14 mouse cellular contexts compared by ENCODE assay signal in genomic region chr1:163618132-163618531, GRCm38 (mm10).
DNase-seq lines count a peak whose midpoint lies in the region; ATAC-seq lines count a peak whose summit lies in the region.
"Had no signal": no experiment of that assay in that cellular context is flagged by ENCODE, and none has a peak within 500 bp of the region (broad histone marks: within the 10 kb centered on the region; RNA-seq: fewer than 3 reads in every experiment).

No protein-coding gene starts in this region.

- H3K36me3 ChIP-seq in hindbrain, embryonic 11.5 days (ENCODE audit: control insufficient read depth, insufficient read depth, low read length), result no peaks in the 10 kb centered on the region
- H3K36me3 ChIP-seq: forebrain, embryonic 12.5 days; limb, embryonic 15.5 days had no signal

- 22% methylated on average over 3 of the region's 3 CpGs for WGBS in hindbrain, embryonic 11.5 days

- no peak overlapping the region for H3K4me3 ChIP-seq in hindbrain, embryonic 11.5 days (ENCODE audit: low read depth, low read length)
- H3K4me3 ChIP-seq: forebrain, embryonic 12.5 days; gastrocnemius, adult 2 months; limb, embryonic 15.5 days had no signal

- H3K27me3 ChIP-seq in hindbrain, embryonic 11.5 days (ENCODE audit: control insufficient read depth, insufficient read depth, low read length), result no peaks in the 10 kb centered on the region
- H3K27me3 ChIP-seq: forebrain, embryonic 12.5 days; limb, embryonic 15.5 days had no signal

- no peak overlapping the region for H3K27ac ChIP-seq in hindbrain, embryonic 11.5 days (ENCODE audit: low read depth, low read length)
- H3K27ac ChIP-seq: forebrain, embryonic 12.5 days; gastrocnemius, adult 2 months; limb, embryonic 15.5 days had no signal

- peak; percentile 59 for DNase-seq in Muller cell, postnatal 12 days (ENCODE audit: inconsistent ontology term)
- peak; percentile 6 for DNase-seq in R1 (ENCODE audit: low read depth, low spot score)
- peak; percentile 19 for DNase-seq in hindbrain, embryonic 11.5 days (ENCODE audit: low spot score)
- peak; percentile 81 for DNase-seq in mesoderm, embryonic 11.5 days (ENCODE audit: low read depth, low spot score)
- DNase-seq in cerebellum, adult 11-12 months, result no peak
- no peak for DNase-seq in right cerebral cortex, postnatal 25 days
- no peak for DNase-seq in urinary bladder, adult 18-20 months (ENCODE audit: low spot score in 2 of 2)
- DNase-seq: adrenal gland, postnatal 25 days; right cerebral cortex, postnatal 4 days; thymus, postnatal 25 days had no signal

- H3K9ac ChIP-seq in hindbrain, embryonic 11.5 days (ENCODE audit: low read depth, low read length), result no peak overlapping the region
- H3K9ac ChIP-seq: forebrain, embryonic 12.5 days; limb, embryonic 15.5 days had no signal

- no peak overlapping the region for H3K4me2 ChIP-seq in hindbrain, embryonic 11.5 days (replicated peaks; ENCODE audit: low read depth, low read length)
- H3K4me2 ChIP-seq: forebrain, embryonic 12.5 days; limb, embryonic 15.5 days; midbrain, embryonic 11.5 days had no signal

- H3K9me3 ChIP-seq in hindbrain, embryonic 11.5 days (ENCODE audit: control insufficient read depth, low read length), result no peaks in the 10 kb centered on the region
- H3K9me3 ChIP-seq: forebrain, embryonic 12.5 days; limb, embryonic 15.5 days had no signal

- ATAC-seq in hindbrain, embryonic 11.5 days (ENCODE audit: low FRiP score), result peak; percentile 71

- no peaks in the 10 kb centered on the region for H3K4me1 ChIP-seq in hindbrain, embryonic 11.5 days (replicated peaks; ENCODE audit: control insufficient read depth, insufficient read depth, low read length)
- H3K4me1 ChIP-seq: forebrain, embryonic 12.5 days; limb, embryonic 15.5 days had no signal

Comparison
In these comparisons a context has a peak if more than half of its experiments do, and no peak if none do; other contexts are left out.
1. DNase-seq: peak in Muller cell, postnatal 12 days (single experiment), R1 (single experiment), hindbrain, embryonic 11.5 days (single experiment) and mesoderm, embryonic 11.5 days (single experiment); none in cerebellum, adult 11-12 months (single experiment), right cerebral cortex, postnatal 25 days (single experiment) and urinary bladder, adult 18-20 months (0 of 2).